Mouse (Mus musculus): ENCODE results near the gene Hydin. TPM values are rescaled to one million over a fixed set of nuclear protein-coding genes. Genes with fewer than 3 reads are reported as not detected.
"Not testable (repeated sequence)": the region's sequence is repeated elsewhere in the genome, so short reads cannot be mapped to it uniquely, and the experiment has no call there.

Gene Hydin
- total RNA-seq, 2 experiments from 2014 or later = not detected

DNA sequence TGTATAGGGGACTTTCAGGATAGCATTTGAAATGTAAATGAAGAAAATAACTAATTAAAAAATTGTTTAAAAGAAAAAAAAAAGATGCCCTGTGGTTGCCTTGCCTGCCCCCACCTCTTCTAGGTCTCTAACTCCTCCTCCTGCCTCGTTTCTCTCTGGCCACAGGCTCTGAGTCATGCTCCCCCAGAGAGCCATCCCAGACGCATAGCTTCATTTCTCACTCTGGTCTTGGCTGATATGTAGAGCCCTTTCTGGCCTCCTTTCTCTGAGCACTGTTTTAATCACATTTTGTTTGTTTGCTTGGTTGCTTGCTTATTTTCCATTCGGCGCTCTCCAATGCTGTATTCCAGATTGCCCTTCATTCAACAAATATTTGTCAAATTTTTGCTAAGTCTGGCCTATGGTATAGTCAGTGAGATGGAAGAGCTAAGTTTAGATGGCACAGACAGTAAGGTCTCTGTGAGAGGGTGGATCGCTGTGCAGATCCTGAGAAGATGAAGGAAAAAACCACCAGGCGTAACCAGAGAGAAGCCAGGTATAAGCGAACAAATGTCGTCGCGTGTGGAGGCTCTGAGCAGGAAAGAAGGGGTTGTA is 57.3 kb downstream of the Hydin start:
- no peak for ATAC-seq (replicated peaks; ENCODE audit: low FRiP score, low TSS enrichment, poor library complexity, severe bottlenecking)

DNA sequence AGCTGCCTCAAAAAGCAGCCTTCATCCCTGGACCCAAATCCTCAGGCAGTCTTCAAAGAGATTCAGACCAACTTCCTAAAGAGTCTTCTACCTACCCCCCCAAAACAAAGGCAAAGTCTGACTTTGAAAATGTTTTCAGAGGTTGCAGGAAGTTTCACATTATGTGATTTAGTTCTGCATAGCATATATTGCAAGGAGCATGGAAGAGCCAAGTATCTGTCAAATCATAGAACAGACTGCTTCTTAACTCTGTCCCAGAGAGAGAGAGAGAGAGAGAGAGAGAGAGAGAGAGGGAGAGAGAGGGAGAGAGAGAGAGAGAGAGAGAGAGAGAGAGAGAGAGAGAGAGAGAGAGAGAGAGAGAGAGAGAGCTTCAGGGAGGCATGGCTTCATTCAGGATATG is 60.3 kb downstream of the Hydin start:
- ATAC-seq (replicated peaks; ENCODE audit: low FRiP score, low TSS enrichment, poor library complexity, severe bottlenecking) = not testable (repeated sequence)

DNA sequence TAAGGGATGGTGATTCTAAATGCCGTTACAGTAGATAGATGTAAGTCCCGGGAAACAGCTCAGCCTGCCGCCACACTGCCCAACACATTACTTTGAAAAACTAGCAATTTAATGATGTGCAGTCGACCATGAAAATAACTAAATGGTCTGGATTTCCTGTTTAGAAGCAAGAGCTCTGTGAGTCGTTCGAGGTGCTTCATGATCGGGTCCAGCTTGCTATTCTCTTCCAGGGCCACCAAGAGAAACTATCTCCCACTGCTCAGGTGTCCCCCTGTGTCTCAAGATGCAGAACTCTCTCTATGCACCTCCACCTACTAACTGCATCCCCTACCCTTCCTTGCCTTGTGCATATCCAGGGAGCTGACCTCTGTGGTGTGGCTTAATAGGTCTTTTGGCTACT is 66.6 kb downstream of the Hydin start:
- no peak for ATAC-seq (replicated peaks; ENCODE audit: low FRiP score, low TSS enrichment, poor library complexity, severe bottlenecking)

DNA sequence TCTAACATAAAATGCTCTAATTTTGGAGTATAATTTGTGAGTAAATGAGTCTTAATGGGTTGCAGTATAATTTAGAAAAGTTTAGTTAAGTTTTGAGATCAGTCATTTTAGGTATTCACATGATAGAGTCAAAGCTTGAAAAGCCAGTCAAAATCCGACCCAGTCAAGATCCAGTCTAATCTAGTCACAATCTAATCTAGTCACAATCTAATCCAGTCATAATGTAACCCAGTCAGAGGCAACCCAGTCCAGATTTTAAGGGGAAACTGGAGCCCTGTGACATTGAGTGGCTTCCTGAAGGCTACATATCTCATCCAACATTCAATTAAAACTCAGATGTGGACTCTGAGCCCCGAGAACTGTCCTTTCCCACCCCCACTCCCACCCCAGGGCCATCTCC is 72.7 kb downstream of the Hydin start:
- ATAC-seq (replicated peaks; ENCODE audit: low FRiP score, low TSS enrichment, poor library complexity, severe bottlenecking) = no peak

DNA sequence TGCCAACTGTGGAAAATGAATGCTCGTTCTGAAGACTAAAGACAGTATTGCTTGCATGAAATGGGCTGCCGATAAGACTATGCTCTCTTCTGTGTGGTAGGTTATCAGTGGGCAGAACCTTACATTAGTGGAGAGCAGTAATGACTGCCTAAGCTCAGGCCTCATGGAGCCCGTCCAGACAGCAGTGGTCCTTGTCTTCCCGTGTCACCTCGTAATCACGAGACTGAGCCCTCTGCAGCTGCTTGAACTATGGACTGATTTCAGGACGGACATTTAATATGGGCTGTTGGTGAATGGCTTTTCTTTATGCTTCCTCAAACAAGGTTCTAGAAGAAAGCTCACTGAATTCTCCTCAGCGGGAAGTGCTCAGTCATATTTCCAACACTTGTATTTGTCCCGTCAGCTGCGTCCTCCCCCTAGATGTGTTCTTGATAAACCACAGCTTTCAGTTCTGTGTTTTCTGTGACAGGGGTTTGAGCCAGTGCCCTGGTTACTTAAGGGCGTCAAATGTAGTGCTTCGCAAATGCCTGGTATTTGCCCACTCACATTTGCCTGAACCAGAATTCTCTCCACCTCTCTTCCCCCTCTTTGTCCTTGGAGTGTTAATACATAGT is 73.4 kb downstream of the Hydin start:
- no peak for ATAC-seq (replicated peaks; ENCODE audit: low FRiP score, low TSS enrichment, poor library complexity, severe bottlenecking)

DNA sequence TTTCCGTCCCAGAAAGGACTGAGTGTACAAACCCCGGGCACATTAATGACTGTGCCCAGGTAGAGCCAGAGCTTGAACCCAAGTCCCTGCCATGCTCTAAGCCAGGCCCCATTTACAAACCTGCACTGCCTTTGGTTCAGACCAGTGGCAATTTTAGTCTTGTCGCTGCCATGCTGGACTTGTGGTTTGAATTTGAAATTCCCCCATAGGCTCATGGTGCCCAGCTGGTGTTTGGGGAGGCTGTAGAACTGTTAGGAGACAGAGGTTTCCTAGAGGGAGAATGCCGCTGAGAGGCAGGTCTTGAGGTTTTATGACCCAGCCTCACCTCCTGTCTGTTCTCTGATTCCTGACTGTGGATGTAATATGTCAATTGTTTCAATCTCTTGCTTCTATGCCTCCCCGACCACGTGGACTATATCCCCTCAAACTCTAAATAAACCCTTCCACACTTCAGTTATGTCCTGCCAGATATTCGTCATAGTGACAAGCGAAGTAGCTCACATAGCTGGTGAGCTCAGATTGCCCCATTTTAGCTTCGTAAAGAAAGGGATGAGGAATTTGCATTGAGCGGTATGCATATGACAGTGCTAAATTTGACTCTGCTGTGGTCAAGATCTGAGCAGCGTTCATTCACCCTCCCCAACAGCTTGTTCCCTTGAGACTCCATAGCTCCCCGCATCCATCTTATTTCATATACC is 79.1 kb downstream of the Hydin start:
- no peak for ATAC-seq (replicated peaks; ENCODE audit: low FRiP score, low TSS enrichment, poor library complexity, severe bottlenecking)

DNA sequence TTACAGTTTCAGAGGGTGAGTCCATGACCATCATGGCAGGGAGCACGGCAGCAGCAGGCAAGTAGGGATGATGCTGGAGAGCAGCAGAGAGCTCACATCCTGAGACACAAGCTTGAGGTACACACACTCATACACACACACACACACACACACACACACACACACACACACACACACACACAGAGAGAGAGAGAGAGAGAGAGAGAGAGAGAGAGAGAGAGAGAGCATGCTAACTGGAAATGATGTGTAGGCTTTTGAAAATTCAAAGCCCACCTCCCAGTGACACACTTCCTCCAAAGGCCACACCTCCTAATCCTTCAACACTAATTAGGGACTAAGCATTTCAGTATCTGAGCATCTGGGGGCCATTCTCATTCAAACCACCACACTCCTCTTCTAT is 80.1 kb downstream of the Hydin start:
- ATAC-seq (replicated peaks; ENCODE audit: low FRiP score, low TSS enrichment, poor library complexity, severe bottlenecking) = no peak

DNA sequence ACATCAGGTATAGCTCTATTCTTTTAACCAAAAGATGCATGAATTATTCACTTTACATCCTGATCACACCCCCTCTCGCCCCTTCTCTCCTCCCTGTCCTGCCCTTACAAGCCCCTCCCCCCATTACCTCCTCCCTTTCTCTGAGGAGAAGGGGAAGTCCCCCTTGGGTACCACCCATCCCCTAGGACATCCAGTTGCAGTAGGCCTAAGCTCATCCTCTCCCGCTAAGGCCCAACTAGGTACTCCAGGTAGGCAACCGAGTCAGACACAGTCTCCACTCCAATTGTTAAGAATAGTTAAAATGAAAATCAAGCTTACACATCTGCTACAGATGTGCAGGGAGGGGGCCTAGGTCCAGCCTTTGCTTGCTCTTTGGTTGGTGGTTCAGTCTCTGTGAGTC is 83.9 kb downstream of the Hydin start:
- no peak for ATAC-seq (replicated peaks; ENCODE audit: low FRiP score, low TSS enrichment, poor library complexity, severe bottlenecking)

DNA sequence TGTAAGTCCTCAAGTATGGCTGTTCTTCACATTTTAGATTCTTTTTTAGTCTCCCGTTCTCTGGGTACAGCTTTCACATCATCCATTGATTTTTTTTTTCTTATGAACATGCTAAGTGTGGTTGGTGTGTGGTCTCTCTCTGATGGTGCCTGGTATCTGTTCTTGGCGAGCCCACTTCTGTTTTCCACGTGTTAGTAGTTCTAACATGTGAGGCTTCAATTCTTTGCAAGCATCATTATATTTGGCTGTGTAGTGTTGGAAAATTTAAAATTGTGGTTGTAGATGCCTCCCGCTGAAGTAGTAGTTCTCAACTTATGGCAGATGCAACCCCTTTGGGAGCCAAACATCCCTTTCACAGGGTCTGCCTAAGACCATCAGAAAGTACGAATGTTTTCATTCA is 85.1 kb downstream of the Hydin start:
- ATAC-seq (replicated peaks; ENCODE audit: low FRiP score, low TSS enrichment, poor library complexity, severe bottlenecking) = no peak

DNA sequence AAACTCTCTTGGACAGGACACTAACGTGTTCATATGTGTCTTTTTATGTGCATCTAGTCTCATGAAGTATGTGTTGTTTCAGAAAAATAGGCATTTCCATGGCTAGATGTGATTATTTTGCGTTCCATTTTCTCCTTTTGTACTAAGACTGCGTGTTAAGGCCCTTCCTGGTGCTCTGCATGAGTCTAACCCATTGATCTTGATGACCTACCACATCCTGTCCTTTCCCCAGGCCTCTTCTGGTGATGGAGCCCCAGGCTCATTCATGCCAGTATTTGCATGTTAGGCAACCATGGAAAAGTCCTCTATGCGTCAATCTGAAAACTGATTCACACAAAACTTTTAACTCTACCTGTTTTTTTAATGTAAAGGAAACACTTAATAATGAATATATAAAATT is 96.2 kb downstream of the Hydin start:
- ATAC-seq (replicated peaks; ENCODE audit: low FRiP score, low TSS enrichment, poor library complexity, severe bottlenecking) = no peak

DNA sequence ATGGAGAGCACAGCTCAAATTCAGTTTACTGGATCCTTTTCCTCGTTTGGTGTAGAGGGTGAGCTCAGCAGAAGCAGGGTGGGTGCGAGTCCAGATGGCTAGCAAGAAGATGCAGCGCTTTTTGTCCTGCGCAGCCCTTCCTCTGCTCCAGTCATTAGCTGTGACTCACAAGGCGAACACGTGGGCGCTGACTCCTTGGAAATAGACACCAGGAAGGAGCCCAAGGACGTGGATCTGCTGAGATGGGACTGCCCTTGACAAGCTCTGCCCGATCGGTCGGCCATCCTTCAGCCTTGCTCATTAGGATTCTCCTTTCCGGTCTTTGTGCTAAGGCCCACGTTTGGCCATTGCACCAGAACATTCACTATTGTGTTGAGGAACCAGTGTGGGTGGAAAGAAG is 106.1 kb downstream of the Hydin start:
- ATAC-seq (replicated peaks; ENCODE audit: low FRiP score, low TSS enrichment, poor library complexity, severe bottlenecking) = no peak

DNA sequence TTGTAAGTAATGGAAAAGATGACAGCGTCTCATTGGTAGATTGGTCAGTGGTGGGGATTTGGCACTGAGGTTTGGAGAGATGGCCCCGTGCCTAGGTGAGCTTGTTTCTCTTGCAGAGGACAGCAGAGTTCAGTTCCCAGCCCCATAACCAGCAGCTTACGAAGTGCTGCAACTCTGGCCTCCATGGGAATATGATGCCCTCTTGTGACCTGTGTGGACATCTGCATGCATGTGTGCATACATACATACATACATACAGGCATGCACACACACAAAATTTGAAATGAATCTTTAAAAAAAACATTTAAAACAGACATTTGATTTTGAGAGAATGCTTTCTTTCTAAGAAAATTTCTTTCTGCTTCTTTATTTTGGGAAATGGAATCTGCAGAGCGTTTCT is 106.9 kb downstream of the Hydin start:
- ATAC-seq (replicated peaks; ENCODE audit: low FRiP score, low TSS enrichment, poor library complexity, severe bottlenecking) = no peak

DNA sequence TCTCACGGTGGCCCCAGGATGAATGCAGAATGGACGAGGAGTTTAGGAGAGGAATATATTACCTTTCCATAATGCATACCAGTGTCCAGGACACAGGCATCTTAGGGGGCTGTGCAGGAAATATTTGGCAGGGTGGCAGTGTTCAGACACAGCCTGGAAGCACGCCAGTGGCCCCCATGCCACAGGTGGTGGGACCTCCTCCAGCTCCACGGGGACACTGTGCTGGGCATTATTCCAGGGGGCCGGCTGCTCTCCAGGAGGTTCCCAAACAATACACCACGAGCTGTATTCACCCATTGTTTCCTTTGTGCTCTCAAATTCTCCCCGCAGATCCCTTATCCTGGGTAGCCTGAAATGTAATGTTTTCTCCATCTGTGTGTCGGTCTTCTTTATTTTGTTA is 116.0 kb downstream of the Hydin start:
- ATAC-seq (replicated peaks; ENCODE audit: low FRiP score, low TSS enrichment, poor library complexity, severe bottlenecking) = no peak

DNA sequence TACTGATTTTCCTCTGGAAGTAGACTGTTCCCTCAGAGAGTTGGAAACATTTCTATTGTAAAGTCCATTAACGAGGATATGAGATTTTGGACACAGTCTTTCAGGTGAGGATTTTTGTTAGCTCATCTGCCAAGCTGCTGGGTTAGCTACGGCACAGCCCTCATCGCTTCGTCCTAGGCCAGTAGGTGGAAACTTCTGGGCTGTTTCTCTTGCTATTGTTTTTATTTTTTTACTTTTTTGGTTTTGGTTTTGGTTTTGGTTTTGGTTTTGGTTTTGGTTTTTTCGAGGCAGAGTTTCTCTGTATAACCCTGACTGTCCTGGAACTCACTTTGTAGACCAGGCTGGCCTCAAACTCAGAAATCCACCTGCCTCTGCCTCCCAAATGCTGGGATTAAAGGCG is 117.9 kb downstream of the Hydin start:
- ATAC-seq (replicated peaks; ENCODE audit: low FRiP score, low TSS enrichment, poor library complexity, severe bottlenecking) = not testable (repeated sequence)

DNA sequence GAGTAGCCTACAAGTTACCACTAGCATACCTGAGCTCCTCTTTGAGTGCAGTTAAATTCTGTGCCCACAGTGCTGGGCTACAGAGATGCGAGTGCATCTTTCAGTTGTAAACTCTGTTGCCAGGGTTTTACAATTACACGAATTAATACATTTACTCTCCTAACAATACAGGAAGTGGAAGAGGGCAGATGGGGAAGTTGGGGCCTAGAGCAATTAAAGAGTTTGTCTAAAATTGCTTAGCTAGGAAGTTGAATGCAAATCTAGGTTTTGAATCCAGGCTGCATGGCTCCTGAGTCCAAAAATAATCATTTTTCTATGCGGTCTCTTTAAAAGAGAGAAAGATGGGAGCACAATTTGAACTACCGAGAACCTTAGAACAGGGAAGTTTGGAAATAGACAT is 128.9 kb downstream of the Hydin start:
- ATAC-seq (replicated peaks; ENCODE audit: low FRiP score, low TSS enrichment, poor library complexity, severe bottlenecking) = no peak

DNA sequence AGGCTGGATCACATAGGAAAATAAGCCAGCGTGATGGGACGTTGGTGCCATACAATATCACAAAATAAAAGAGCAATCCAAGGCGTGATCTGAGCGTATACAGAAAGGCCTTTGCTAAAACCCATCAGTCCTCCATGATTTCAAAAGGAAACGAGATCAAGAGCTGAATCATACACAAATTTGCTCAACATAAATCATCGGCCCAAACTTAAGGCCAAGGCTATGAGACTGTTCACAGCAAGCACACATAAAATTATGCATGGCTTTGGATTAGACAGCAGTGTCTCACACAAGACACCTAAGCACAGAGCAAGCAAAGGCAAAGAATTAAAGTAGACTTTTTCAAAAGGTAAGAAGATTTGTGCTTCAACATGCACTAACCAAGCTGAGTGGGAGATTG is 133.8 kb downstream of the Hydin start:
- no peak for ATAC-seq (replicated peaks; ENCODE audit: low FRiP score, low TSS enrichment, poor library complexity, severe bottlenecking)

DNA sequence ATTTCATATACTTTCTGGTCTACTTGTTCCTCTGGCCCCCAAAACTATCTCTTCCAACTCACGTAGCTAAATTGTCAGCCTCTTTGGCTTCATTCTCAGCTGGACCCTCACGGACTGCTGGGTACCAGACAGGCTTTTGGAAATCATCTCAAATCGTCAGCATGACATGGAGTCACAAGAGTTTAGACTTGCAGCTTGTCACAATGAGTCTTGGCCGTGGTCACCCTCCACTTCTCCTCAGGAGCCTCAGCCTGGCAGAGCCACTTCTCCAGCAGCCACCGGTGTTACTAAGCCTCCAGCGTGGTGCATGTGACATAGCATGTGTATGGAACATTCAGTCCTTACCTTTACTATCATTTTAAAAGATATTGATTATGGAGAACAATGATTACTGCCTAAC is 135.5 kb downstream of the Hydin start:
- ATAC-seq (replicated peaks; ENCODE audit: low FRiP score, low TSS enrichment, poor library complexity, severe bottlenecking) = no peak

DNA sequence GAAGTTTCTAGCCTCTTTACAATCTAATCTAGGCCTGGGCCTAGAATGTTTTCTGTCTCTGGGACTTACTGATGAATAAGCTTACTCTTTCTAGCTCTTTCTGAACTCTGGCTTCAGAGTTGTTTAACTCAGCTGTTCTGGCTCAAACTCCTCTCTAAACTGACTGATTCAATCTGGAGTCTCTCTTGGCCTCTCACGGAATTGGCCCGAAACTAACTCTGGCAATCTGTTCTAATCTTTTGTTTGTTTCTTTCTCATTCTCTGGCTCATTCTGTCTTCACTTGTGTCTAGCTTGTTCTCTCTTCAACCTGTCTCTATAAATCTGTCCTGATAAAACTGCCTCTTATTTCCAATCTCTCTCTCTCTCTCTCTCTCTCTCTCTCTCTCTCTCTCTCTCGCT is 137.7 kb downstream of the Hydin start:
- ATAC-seq (replicated peaks; ENCODE audit: low FRiP score, low TSS enrichment, poor library complexity, severe bottlenecking) = no peak

DNA sequence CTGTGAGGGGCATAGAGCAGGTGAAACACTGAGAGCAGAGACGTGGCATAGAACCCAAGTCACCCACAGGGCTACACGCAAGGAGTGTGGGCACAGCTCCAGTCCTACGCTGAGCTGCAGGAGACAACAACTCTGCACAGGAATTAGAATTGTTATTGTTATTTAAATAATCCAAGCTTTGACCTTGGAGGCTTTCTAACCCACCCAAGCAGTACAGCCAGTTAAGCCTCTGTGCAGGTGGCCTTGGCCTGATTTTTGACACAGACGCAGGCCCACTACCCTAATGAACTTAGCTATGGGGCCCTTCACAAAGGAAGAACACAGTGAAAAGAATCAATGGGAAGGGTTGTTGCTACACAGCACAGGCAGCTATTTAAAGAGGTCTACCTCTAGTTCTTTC is 148.3 kb downstream of the Hydin start:
- ATAC-seq (replicated peaks; ENCODE audit: low FRiP score, low TSS enrichment, poor library complexity, severe bottlenecking) = no peak

DNA sequence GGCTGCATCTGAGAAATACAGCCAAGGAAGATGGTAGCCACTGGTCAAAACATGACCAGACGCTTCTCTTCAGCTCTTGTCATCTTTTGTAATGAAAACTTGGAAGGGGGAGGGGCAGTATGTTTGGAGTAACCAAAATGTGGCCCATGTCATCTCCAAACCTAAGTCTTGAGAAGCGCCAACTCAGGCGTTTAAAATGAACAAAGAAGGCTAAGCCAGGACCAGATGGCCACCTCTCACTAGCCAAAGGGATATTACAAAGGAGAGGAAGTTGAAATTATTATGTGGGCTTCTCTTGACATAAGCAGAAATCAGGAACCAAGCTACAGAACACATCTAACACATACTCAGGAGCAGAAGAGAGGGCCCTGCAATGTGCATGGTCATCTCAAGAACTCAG is 150.2 kb downstream of the Hydin start:
- no peak for ATAC-seq (replicated peaks; ENCODE audit: low FRiP score, low TSS enrichment, poor library complexity, severe bottlenecking)

DNA sequence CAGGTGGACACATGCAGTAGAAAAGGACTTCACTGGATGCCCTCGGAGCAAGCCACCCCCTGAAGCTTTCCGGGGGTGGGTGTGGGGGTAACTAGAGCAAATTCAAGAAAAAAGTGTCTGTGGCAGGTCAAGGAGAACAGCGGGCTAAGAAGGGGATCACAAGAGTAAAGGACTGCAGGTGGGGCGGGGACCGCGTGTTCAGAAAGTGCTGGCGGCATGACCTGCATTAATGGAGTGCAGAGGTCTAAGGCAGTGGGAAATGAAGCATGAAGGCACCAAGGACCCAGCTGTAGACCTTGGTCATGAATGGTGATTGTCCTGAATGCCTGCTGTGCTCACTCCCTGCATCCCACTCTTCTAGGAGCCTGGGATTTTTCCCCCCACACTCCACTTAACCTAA is 151.0 kb downstream of the Hydin start:
- ATAC-seq (replicated peaks; ENCODE audit: low FRiP score, low TSS enrichment, poor library complexity, severe bottlenecking) = no peak
